Mouse (Mus musculus) layer of hippocampus, postnatal 14 days (tissue): ENCODE data around the gene Bach2. TPM values are rescaled to one million over a fixed set of nuclear protein-coding genes. Genes with fewer than 3 reads are reported as not detected.

Experiments
- DNase-seq, 2 experiments: peaks; one replicate each; pipeline ENCODE4 v3.0.0; 2021 to 2022; ENCODE audit warnings: low spot score in 2 of 2, mixed read lengths in 1 of 2
- total RNA-seq, 2 experiments: library from RNA; stranded (reverse); gene quantifications; 2 replicates each; pipeline ENCODE4 v1.2.3; 2021

Gene Bach2
- total RNA-seq, 2 experiments from 2014 or later, result 22.2 to 24.9 TPM

DNA sequence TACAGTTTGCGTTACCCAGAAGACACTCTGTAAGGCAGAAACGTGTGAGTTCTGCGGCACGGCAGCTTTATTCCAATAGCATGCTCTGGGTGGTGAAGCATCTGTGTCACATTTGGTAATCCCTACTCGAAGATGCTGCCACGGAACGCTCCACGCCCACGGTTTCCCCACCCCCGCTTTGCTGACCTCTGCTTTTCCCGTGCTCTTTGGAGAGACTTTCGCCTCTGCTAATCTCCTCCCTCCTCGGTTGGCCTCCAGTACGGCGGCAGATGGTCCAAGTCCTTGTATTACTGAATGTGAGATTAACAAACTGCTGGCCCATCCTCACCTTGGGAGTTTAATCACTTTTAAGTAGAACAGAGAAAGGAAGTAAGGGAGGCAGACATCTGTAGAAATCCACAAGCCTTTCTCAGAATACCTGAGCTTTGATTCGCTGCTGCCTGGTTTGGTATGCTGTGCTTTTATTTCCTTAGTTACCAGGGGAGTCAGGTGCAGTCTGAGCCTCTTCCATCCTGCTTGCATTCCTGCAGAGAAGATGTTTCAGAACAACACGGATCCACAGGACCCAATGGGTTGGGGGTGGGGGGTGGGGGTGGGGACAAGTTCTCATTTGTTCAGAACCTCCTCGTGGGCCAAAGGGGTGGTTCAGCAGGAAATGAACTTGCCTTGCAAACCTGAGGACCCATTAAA, 242.9 kb downstream of the Bach2 start:
- DNase-seq, result peak in 1 of 2 experiments; percentile 13

- no peak for DNase-seq
Measured at GRCm38 (mm10) chr4:32482138-32482537, 243.5 kb downstream of the Bach2 start.

- no peak for DNase-seq
Measured at GRCm38 (mm10) chr4:32482936-32483335, 244.3 kb downstream of the Bach2 start.

- DNase-seq, result no peak
Measured at GRCm38 (mm10) chr4:32485848-32486247, 247.2 kb downstream of the Bach2 start.

DNA sequence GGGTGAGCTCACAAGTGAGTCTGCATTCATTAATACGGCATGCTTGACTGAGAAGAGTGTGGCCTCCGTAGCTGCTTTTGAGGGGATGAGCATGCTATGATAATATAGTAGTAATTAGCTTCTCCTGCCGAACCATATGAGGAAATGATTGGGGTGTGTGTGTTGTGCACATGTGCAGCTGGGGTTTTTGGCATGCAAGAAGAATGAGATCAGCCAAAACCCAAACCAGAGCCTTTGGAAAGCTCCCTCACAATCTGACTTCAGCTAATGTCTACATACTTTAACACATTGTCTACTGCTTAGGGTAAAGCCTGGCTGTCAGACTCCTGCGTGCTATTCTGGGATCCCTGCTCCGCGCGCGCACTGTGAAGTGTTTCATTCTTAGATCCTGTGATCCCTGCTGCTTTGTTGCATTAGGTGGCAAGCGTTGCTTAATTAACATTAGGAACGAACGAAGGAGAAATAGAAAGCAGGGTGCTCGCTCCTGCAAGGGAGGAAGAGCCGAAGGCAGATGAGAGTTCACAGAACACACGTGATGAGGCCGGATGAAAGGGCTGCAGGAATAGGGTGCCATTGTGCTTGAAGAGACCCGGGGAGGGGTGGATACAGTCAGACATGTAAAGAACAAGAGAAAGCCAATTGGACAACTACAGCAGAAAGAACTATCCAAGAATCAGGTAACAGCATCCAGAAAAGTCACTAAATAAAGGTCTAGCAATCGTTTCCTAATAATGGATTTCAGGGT, 248.2 kb downstream of the Bach2 start:
- DNase-seq, result peak; percentile 44 to 50

GRCm38 (mm10) chr4:32489186-32489585, 250.6 kb downstream of the Bach2 start:
- DNase-seq, result no peak

GRCm38 (mm10) chr4:32491176-32491575, 252.6 kb downstream of the Bach2 start:
- DNase-seq, result no peak

DNA sequence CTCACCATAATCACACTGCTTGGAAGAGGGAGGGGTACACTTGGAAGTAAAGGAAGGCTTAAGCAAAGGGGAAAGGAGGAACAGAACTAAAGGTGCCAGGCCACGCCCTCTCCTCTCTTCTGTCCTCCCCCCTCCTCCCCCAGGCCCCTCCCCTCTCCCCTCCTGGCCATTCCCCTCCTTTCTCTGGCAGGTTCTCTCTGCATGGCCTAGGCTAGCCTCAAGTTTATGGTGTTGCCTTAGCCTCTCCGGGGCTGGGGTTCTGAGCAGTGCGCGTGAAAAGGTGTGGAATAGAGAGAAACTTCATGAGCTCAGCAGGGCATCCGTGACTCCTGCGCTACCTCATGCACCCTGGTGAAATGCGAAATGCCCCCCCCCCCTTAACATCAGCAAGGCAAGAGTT, 254.2 kb downstream of the Bach2 start:
- no peak for DNase-seq

DNA sequence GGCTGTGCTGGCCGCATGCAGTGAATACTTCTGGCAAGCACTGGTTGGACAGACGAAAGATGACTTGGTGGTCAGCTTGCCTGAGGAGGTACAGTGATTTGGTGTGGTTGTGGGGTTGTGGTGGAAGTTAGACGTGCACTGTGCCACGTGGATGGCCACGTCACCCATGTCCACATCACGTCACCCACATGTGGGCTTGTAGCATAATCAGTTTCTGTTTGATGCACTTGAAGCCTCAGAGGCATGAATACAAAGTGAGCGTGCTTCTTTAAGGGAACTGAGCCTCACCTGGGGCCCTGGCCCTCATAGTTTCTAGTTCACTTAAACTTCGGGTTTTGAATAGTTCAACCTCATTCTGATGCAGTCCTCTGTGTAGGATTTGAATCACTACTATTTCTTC, 263.2 kb downstream of the Bach2 start:
- no peak for DNase-seq

GRCm38 (mm10) chr4:32502181-32502580, 263.6 kb downstream of the Bach2 start:
- DNase-seq, result no peak

DNA sequence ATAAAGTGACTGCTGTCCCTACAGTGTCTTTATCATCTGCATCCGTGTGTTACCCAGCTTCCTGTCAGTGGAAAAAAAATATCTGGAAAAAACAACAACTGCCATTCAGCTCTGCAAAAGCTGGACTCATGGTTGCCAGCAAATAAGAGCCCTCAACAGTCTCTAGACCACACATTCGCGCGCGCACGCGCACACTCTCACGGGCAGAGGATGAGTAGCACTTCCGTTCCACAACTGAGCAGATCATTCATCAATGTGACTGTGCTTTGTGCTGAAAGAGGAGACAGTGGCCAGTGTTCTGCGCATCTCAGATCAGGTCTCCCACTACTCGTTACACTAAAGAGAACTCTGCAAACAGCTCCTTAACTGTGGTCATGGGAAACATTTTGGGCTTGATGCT, 265.6 kb downstream of the Bach2 start:
- no peak for DNase-seq

DNA sequence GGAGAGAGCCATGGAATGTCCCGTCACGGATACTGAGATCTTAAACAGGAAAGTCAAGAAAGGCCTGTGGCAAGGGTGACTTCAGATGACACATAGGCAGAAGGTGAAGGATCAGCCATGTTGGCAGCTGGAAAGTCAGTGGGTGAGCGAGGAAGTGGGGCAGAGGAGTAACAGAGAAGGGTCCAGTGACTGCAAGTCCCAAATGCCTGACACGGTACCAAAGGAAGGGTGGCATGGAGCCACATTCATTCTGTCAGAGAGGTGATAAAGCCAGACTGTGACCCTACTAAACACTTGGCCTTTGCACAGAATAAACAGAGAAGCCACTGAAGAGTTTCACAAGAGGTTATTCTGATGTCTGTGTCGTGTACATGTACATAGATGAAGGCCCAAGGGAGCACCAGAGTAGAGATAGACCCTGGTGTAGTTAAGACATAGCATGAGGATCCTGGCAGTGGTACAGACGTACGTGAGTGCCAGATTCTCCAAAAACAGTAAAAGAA, 267.8 kb downstream of the Bach2 start:
- no peak for DNase-seq

- DNase-seq, result no peak
Measured at GRCm38 (mm10) chr4:32507041-32507440, 268.4 kb downstream of the Bach2 start.

GRCm38 (mm10) chr4:32508572-32508971, 270.0 kb downstream of the Bach2 start:
- DNase-seq, result peak; percentile 27 to 43

DNA sequence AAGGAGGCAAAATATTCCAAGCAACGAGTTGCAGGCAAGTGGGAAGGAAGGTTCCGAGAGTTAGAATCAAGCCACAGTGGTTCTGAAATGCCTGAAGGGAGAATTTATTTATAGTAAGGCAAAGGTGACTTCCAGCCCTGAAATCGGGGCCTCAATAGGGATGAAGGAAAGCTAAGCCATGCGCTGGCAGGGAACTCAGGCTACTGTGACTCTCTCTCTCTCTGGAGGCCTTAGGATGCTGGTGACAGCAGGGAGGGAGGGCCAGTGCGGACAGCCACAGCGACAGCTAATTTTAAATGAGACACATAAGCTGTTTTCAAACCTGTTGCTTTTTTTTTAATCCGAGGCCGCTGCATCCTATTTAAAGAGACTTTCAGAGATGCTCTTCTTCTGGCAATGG, 270.4 kb downstream of the Bach2 start:
- no peak for DNase-seq

GRCm38 (mm10) chr4:32509832-32510612, 271.4 kb downstream of the Bach2 start:
- DNase-seq, result peak in 1 of 2 experiments; percentile 45

- peak in 1 of 2 experiments; percentile 54 for DNase-seq
Measured at GRCm38 (mm10) chr4:32510940-32511339, 272.3 kb downstream of the Bach2 start.

DNA sequence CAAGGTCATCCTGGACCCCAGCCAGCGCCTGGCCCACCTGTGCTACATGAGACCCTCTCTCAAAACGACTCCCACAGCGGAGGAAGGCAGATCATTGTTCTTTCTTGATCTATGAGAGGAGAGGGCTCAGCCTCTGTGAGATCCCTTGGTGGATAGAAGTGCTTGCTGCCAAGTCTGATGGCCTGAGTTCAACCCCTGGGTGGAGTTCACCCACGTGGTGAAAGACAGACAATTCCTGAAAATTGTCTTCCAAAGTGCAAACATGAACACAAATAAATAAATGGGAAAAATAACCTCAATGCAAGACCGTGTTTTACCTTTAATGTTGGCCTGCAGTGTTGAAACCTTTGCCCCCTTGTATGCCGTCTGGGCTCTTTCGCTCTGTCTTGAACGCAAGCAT, 277.5 kb downstream of the Bach2 start:
- no peak for DNase-seq

- no peak for DNase-seq
Measured at GRCm38 (mm10) chr4:32518842-32519578, 280.4 kb downstream of the Bach2 start.

GRCm38 (mm10) chr4:32520628-32521360, 282.2 kb downstream of the Bach2 start:
- no peak for DNase-seq
